Mouse (Mus musculus) limb, embryonic 11.5 days (tissue): ENCODE data around the gene Tmod1. TPM values are rescaled to one million over a fixed set of nuclear protein-coding genes. Genes with fewer than 3 reads are reported as not detected.

Experiments used
- ATAC-seq: fragments of 200-750 bp; cut with Nextera tagmentation; 2 replicates; pipeline ENCODE4 v1.8.0; 2017; ENCODE audit warnings: low read depth; ENCODE audit not compliant: insufficient number of reproducible peaks, low FRiP score, low TSS enrichment
- DNase-seq: peaks from one replicate; pipeline ENCODE4 v3.0.0-alpha.2; 2015; ENCODE audit warnings: low spot score
- H3K27ac ChIP-seq: fragments of 300-500 bp; sonication (generic); replicated peaks from 2 replicates; pipeline ENCODE4 v1.5.1; 2014; ENCODE audit warnings: low read depth, mild to moderate bottlenecking, low read length
- H3K27me3 ChIP-seq: fragments of 300-500 bp; sonication (generic); 2 replicates; pipeline ENCODE4 v1.6.1; 2014; ENCODE audit warnings: mild to moderate bottlenecking, low read length, mixed read lengths; ENCODE audit not compliant: control insufficient read depth, insufficient read depth
- H3K36me3 ChIP-seq: fragments of 300-500 bp; sonication (generic); 2 replicates; pipeline ENCODE4 v1.6.1; 2014; ENCODE audit warnings: mild to moderate bottlenecking, low read length, moderate library complexity, mixed read lengths; ENCODE audit not compliant: control insufficient read depth, insufficient read depth
- H3K4me1 ChIP-seq: fragments of 300-500 bp; sonication (generic); 2 replicates; pipeline ENCODE4 v1.6.1; 2014; ENCODE audit warnings: low read length, mixed read lengths; ENCODE audit not compliant: control insufficient read depth, insufficient read depth
- H3K4me2 ChIP-seq: fragments of 300-500 bp; sonication (generic); 2 replicates; pipeline ENCODE4 v1.6.1; 2014; ENCODE audit warnings: low read depth, mild to moderate bottlenecking, moderate library complexity; ENCODE audit not compliant: severe bottlenecking
- H3K4me3 ChIP-seq: fragments of 300-500 bp; sonication (generic); 2 replicates; pipeline ENCODE4 v1.5.1; 2014; ENCODE audit warnings: low read depth, low read length
- H3K9ac ChIP-seq: fragments of 300-500 bp; sonication (generic); 2 replicates; pipeline ENCODE4 v1.6.1; 2014; ENCODE audit warnings: mild to moderate bottlenecking, low read length
- H3K9me3 ChIP-seq: fragments of 300-500 bp; sonication (generic); 2 replicates; pipeline ENCODE4 v1.6.1; 2016; ENCODE audit warnings: low read length; ENCODE audit not compliant: control insufficient read depth
- WGBS: fragments of 180-500 bp; shearing (Covaris S2); extraction: QIAGEN DNeasy Blood & Tissue Kit; methylation state at CpG from one replicate; pipeline ENCODE4 v1.1.7; 2014; 5-methylcytosine and 5-hydroxymethylcytosine counted together
- polyA plus RNA-seq: library from polyadenylated mRNA; unstranded; fragments of >200 nt; fragmentation: Nextera tagmentation; extraction: Ambion mirVana; gene quantifications from 2 replicates; pipeline ENCODE4 v1.2.1, GENCODE M21; 2014

Gene Tmod1
- polyA plus RNA-seq, 1 experiment from 2014 or later = 2.1 TPM

GRCm38 (mm10) chr4:46138287-46139222 is 99.8 kb downstream of the Tmod1 start, which contains the start of the genes Ncbp1 and Tstd2:
Gene Ncbp1 (plus strand): TSS chr4:46138613.
Gene Tstd2 (minus strand): TSS chr4:46138694.
- Histone ChIP-seq H3K4me3 (peak within 1 kb of the TSS; percentile 95), H3K4me1 (peaks cover 10% of the 10 kb centered on the region), H3K9me3 (no peaks in the 10 kb centered on the region), H3K9ac (peak within 1 kb of the TSS; percentile 94), H3K27ac (peak within 1 kb of the TSS; percentile 98), H3K36me3 (peaks cover 2% of the 10 kb centered on the region), H3K27me3 (no peaks in the 10 kb centered on the region), H3K4me2 (peak within 1 kb of the TSS; percentile 49)
- WGBS = under 1% methylated on average over 87 of the region's 90 CpGs
- peak; percentile 92 for DNase-seq
- peak; percentile 89 for ATAC-seq

GRCm38 (mm10) chr4:46144323-46144722 is 105.6 kb downstream of the Tmod1 start:
- Histone ChIP-seq H3K4me2 (no peak overlapping the region), H3K36me3 (peaks cover 3% of the 10 kb centered on the region), H3K4me3 (no peak overlapping the region), H3K27ac (no peak overlapping the region), H3K27me3 (no peaks in the 10 kb centered on the region), H3K9ac (no peak overlapping the region), H3K9me3 (no peaks in the 10 kb centered on the region), H3K4me1 (peaks cover 6% of the 10 kb centered on the region; the same call in 1 of the 2 replicates)
- ATAC-seq (no peak), DNase-seq (peak; percentile 34)
- WGBS = 72% methylated on average over 3 of the region's 3 CpGs

- 77% methylated on average over 1 of the region's 1 CpGs for WGBS
- no peak for ATAC-seq
- H3K36me3 ChIP-seq = peaks cover 3% of the 10 kb centered on the region
Observed at GRCm38 (mm10) chr4:46146881-46147280, 108.1 kb downstream of the Tmod1 start.

GRCm38 (mm10) chr4:46151903-46152544 is 113.3 kb downstream of the Tmod1 start:
- H3K27me3 ChIP-seq = no peaks in the 10 kb centered on the region
- H3K4me2 ChIP-seq = no peak overlapping the region
- H3K4me1 ChIP-seq = no peaks in the 10 kb centered on the region
- DNase-seq (no peak), ATAC-seq (no peak)
- H3K36me3 ChIP-seq = peaks cover 15% of the 10 kb centered on the region
- no peak overlapping the region for H3K9ac ChIP-seq
- no peak overlapping the region for H3K4me3 ChIP-seq
- 91% methylated on average over 12 of the region's 12 CpGs for WGBS
- H3K9me3 ChIP-seq = no peaks in the 10 kb centered on the region
- no peak overlapping the region for H3K27ac ChIP-seq

More at GRCm38 (mm10) chr4:46146881-46147280, 108.1 kb downstream of the Tmod1 start:
- H3K9ac ChIP-seq = no peak overlapping the region
- no peak overlapping the region for H3K4me2 ChIP-seq
- H3K4me3 ChIP-seq = no peak overlapping the region
- no peak for DNase-seq
- H3K27me3 ChIP-seq = no peaks in the 10 kb centered on the region
- no peak overlapping the region for H3K27ac ChIP-seq
- no peaks in the 10 kb centered on the region for H3K4me1 ChIP-seq
- no peaks in the 10 kb centered on the region for H3K9me3 ChIP-seq

GRCm38 (mm10) chr4:46164027-46164426 is 125.3 kb downstream of the Tmod1 start:
- DNase-seq (no peak), ATAC-seq (no peak)
- H3K36me3 ChIP-seq = peaks cover 11% of the 10 kb centered on the region
- H3K4me1 ChIP-seq = no peaks in the 10 kb centered on the region
- no peak overlapping the region for H3K4me3 ChIP-seq
- no peaks in the 10 kb centered on the region for H3K9me3 ChIP-seq
- H3K9ac ChIP-seq = no peak overlapping the region
- 91% methylated on average over 2 of the region's 2 CpGs for WGBS
- H3K27me3 ChIP-seq = no peaks in the 10 kb centered on the region
- H3K27ac ChIP-seq = no peak overlapping the region
- no peak overlapping the region for H3K4me2 ChIP-seq

Other genes starting within 250 kb of the Tmod1 start
- 0.58 and 0.99 TPM in 2 replicates for gene Aldh1b1, start 239.9 kb upstream of the Tmod1 start, polyA plus RNA-seq
- 0.52 and 0.67 TPM in 2 replicates for gene Igfbpl1, start 212.0 kb upstream of the Tmod1 start, polyA plus RNA-seq
- gene Stra6l, start 190.3 kb upstream of the Tmod1 start, polyA plus RNA-seq = 2.8 and 3.1 TPM in 2 replicates
- 0.06 TPM in 1 of 2 replicates, not detected in the other for gene Ccdc180, start 148.6 kb upstream of the Tmod1 start, polyA plus RNA-seq
- gene Tdrd7, start 73.6 kb upstream of the Tmod1 start, polyA plus RNA-seq = 5.5 and 7.4 TPM in 2 replicates
- 129 and 135 TPM in 2 replicates for gene Ncbp1, start 99.7 kb downstream of the Tmod1 start, polyA plus RNA-seq
- gene Tstd2, start 99.8 kb downstream of the Tmod1 start, polyA plus RNA-seq = 45.1 and 55.1 TPM in 2 replicates
- 26.1 and 27.3 TPM in 2 replicates for gene Xpa, start 157.4 kb downstream of the Tmod1 start, polyA plus RNA-seq